Mouse (Mus musculus): Measurements from ENCODE around the gene Cct3. TPM values are rescaled to one million over a fixed set of nuclear protein-coding genes. Genes with fewer than 3 reads are reported as not detected.

Cct3 gene
- polyA plus RNA-seq, 1 experiment from 2014 or later, result 736 TPM

Other genes with a start within 250 kb of the Cct3 start
- gene Naxe, start 238.6 kb upstream of the Cct3 start, polyA plus RNA-seq (2014; fragmentation: Nextera tagmentation; extraction: Ambion mirVana), result 133 and 138 TPM in 2 replicates
- gene Ttc24, start 218.8 kb upstream of the Cct3 start, polyA plus RNA-seq (2014; fragmentation: Nextera tagmentation; extraction: Ambion mirVana), result not detected in 2 replicates
- 10.5 and 13.5 TPM in 2 replicates for gene Iqgap3, start 215.1 kb upstream of the Cct3 start, polyA plus RNA-seq (2014; fragmentation: Nextera tagmentation; extraction: Ambion mirVana)
- gene Mef2d, start 154.7 kb upstream of the Cct3 start, polyA plus RNA-seq (2014; fragmentation: Nextera tagmentation; extraction: Ambion mirVana), result 12.0 and 12.3 TPM in 2 replicates
- 0.13 and 0.25 TPM in 2 replicates for gene Rhbg, start 42.4 kb upstream of the Cct3 start, polyA plus RNA-seq (2014; fragmentation: Nextera tagmentation; extraction: Ambion mirVana)
- gene Gm38392, start 9.9 kb upstream of the Cct3 start, polyA plus RNA-seq (2014; fragmentation: Nextera tagmentation; extraction: Ambion mirVana), result 0.20 and 0.49 TPM in 2 replicates
- 8.1 and 8.6 TPM in 2 replicates for gene Tsacc, start 117 bp upstream of the Cct3 start, polyA plus RNA-seq (2014; fragmentation: Nextera tagmentation; extraction: Ambion mirVana)
- gene Glmp, start 27.9 kb downstream of the Cct3 start, polyA plus RNA-seq (2014; fragmentation: Nextera tagmentation; extraction: Ambion mirVana), result 69.4 and 71.5 TPM in 2 replicates
- 1.7 TPM in 2 replicates for gene Tmem79, start 39.0 kb downstream of the Cct3 start, polyA plus RNA-seq (2014; fragmentation: Nextera tagmentation; extraction: Ambion mirVana)
- gene Smg5, start 39.1 kb downstream of the Cct3 start, polyA plus RNA-seq (2014; fragmentation: Nextera tagmentation; extraction: Ambion mirVana), result 42.0 and 44.5 TPM in 2 replicates
- gene Paqr6, start 67.5 kb downstream of the Cct3 start, polyA plus RNA-seq (2014; fragmentation: Nextera tagmentation; extraction: Ambion mirVana), result 1.3 and 1.6 TPM in 2 replicates
- 0.26 TPM in 1 of 2 replicates, not detected in the other for gene Bglap3, start 75.6 kb downstream of the Cct3 start, polyA plus RNA-seq (2014; fragmentation: Nextera tagmentation; extraction: Ambion mirVana)
- not detected in 2 replicates for gene Bglap2, start 81.6 kb downstream of the Cct3 start, polyA plus RNA-seq (2014; fragmentation: Nextera tagmentation; extraction: Ambion mirVana)
- gene Bglap, start 87.3 kb downstream of the Cct3 start, polyA plus RNA-seq (2014; fragmentation: Nextera tagmentation; extraction: Ambion mirVana), result not detected in 2 replicates
- 108 and 109 TPM in 2 replicates for gene Pmf1, start 113.2 kb downstream of the Cct3 start, polyA plus RNA-seq (2014; fragmentation: Nextera tagmentation; extraction: Ambion mirVana)
- 22.1 and 23.7 TPM in 2 replicates for gene Slc25a44, start 128.0 kb downstream of the Cct3 start, polyA plus RNA-seq (2014; fragmentation: Nextera tagmentation; extraction: Ambion mirVana)
- gene Sema4a, start 164.1 kb downstream of the Cct3 start, polyA plus RNA-seq (2014; fragmentation: Nextera tagmentation; extraction: Ambion mirVana), result 5.7 and 7.8 TPM in 2 replicates
- 22.5 and 22.8 TPM in 2 replicates for gene Lmna, start 212.8 kb downstream of the Cct3 start, polyA plus RNA-seq (2014; fragmentation: Nextera tagmentation; extraction: Ambion mirVana)
- gene Mex3a, start 235.3 kb downstream of the Cct3 start, polyA plus RNA-seq (2014; fragmentation: Nextera tagmentation; extraction: Ambion mirVana), result 45.9 and 51.9 TPM in 2 replicates

All from hindbrain, embryonic 11.5 days (tissue).